Mouse (Mus musculus) heart, embryonic 14.5 days (tissue): Measurements from ENCODE around the gene Ets1. TPM values are rescaled to one million over a fixed set of nuclear protein-coding genes. Genes with fewer than 3 reads are reported as not detected.

Experiments
- ATAC-seq: fragments of 200-750 bp; cut with Nextera tagmentation; 2 replicates; pipeline ENCODE4 v1.8.0; 2017; ENCODE audit warnings: low read depth, moderate TSS enrichment; ENCODE audit not compliant: insufficient number of reproducible peaks, insufficient read depth, low FRiP score
- H3K27ac ChIP-seq, 2 experiments: fragments of 200-500 bp in 1 of 2; fragments of 300-500 bp in 1 of 2; sonication (generic) in 1 of 2; replicated peaks in 1 of 2; 2 replicates each; pipeline ENCODE4 v1.5.1; 2012 to 2014; ENCODE audit warnings: low read depth in 2 of 2, low read length in 2 of 2, control low read depth in 1 of 2, mild to moderate bottlenecking in 1 of 2, mixed read lengths in 1 of 2; ENCODE audit not compliant: control insufficient read depth in 1 of 2, insufficient read depth in 1 of 2
- H3K27me3 ChIP-seq: fragments of 300-500 bp; sonication (generic); 2 replicates; pipeline ENCODE4 v1.6.1; 2014; ENCODE audit warnings: mild to moderate bottlenecking, low read length, control low read depth; ENCODE audit not compliant: control insufficient read depth, insufficient read depth
- H3K36me3 ChIP-seq: fragments of 300-500 bp; sonication (generic); 2 replicates; pipeline ENCODE4 v1.6.1; 2014; ENCODE audit warnings: mild to moderate bottlenecking, control low read depth, low read length, mixed read lengths; ENCODE audit not compliant: control insufficient read depth, insufficient read depth
- H3K4me1 ChIP-seq, 2 experiments: fragments of 200-500 bp in 1 of 2; fragments of 300-500 bp in 1 of 2; sonication (generic) in 1 of 2; 2 replicates each; pipeline ENCODE4 v1.6.1; 2012 to 2014; ENCODE audit warnings: low read length in 2 of 2, control low read depth in 1 of 2, mixed read lengths in 1 of 2; ENCODE audit not compliant: control insufficient read depth in 2 of 2, insufficient read depth in 2 of 2
- H3K4me2 ChIP-seq: fragments of 300-500 bp; sonication (generic); 2 replicates; pipeline ENCODE4 v1.6.1; 2014; ENCODE audit warnings: mild to moderate bottlenecking, low read length
- H3K4me3 ChIP-seq, 2 experiments: fragments of 200-500 bp in 1 of 2; fragments of 300-500 bp in 1 of 2; sonication (generic) in 1 of 2; 2 replicates each; pipeline ENCODE4 v1.5.1; 2012 to 2014; ENCODE audit warnings: low read length in 2 of 2, mild to moderate bottlenecking in 2 of 2, control low read depth in 1 of 2, low read depth in 1 of 2, moderate library complexity in 1 of 2; ENCODE audit not compliant: control insufficient read depth in 1 of 2, insufficient read depth in 1 of 2
- H3K9ac ChIP-seq: fragments of 300-500 bp; sonication (generic); 2 replicates; pipeline ENCODE4 v1.6.1; 2014; ENCODE audit warnings: mild to moderate bottlenecking, low read length
- H3K9me3 ChIP-seq: fragments of 300-500 bp; sonication (generic); 2 replicates; pipeline ENCODE4 v1.6.1; 2016; ENCODE audit warnings: low read length, control low read depth; ENCODE audit not compliant: control insufficient read depth
- WGBS: fragments of 180-500 bp; shearing (Covaris S2); extraction: QIAGEN DNeasy Blood & Tissue Kit; methylation state at CpG from one replicate; pipeline ENCODE4 v1.1.7; 2014; 5-methylcytosine and 5-hydroxymethylcytosine counted together
- polyA plus RNA-seq: library from polyadenylated mRNA; unstranded; fragments of >200 nt; fragmentation: Nextera tagmentation; extraction: Ambion mirVana; gene quantifications from 2 replicates; pipeline ENCODE4 v1.2.1, GENCODE M21; 2014

The Ets1 gene
- polyA plus RNA-seq, 1 experiment from 2014 or later: 44.1 TPM

GRCm38 (mm10) chr9:32616516-32617429, 19.2 kb upstream of the Ets1 start:
- Histone ChIP-seq H3K36me3 (no peaks in the 10 kb centered on the region), H3K4me3 (no peak overlapping the region), H3K27me3 (no peaks in the 10 kb centered on the region), H3K4me2 (no peak overlapping the region), H3K27ac (no peak overlapping the region), H3K9ac (no peak overlapping the region), H3K9me3 (no peaks in the 10 kb centered on the region), H3K4me1 (no peaks in the 10 kb centered on the region; a peak in 1 of 4 replicates)
- ATAC-seq: no peak
- 71% methylated on average over 5 of the region's 5 CpGs for WGBS

GRCm38 (mm10) chr9:32617430-32617768, 18.6 kb upstream of the Ets1 start:
- Histone ChIP-seq H3K9ac (no peak overlapping the region), H3K9me3 (no peaks in the 10 kb centered on the region), H3K27me3 (no peaks in the 10 kb centered on the region), H3K4me2 (no peak overlapping the region), H3K4me1 (no peaks in the 10 kb centered on the region; a peak in 1 of 4 replicates), H3K4me3 (no peak overlapping the region), H3K27ac (no peak overlapping the region), H3K36me3 (no peaks in the 10 kb centered on the region)
- WGBS: 71% methylated on average over 5 of the region's 5 CpGs
- no peak for ATAC-seq

GRCm38 (mm10) chr9:32618544-32619120, 17.4 kb upstream of the Ets1 start:
- Histone ChIP-seq H3K4me3 (no peak overlapping the region), H3K4me1 (no peaks in the 10 kb centered on the region; a peak in 1 of 4 replicates), H3K27me3 (no peaks in the 10 kb centered on the region), H3K27ac (no peak overlapping the region), H3K9ac (no peak overlapping the region), H3K9me3 (no peaks in the 10 kb centered on the region), H3K36me3 (no peaks in the 10 kb centered on the region), H3K4me2 (no peak overlapping the region)
- no peak for ATAC-seq
- WGBS: 71% methylated on average over 9 of the region's 9 CpGs

GRCm38 (mm10) chr9:32619661-32620060, 16.4 kb upstream of the Ets1 start:
- Histone ChIP-seq H3K4me2 (no peak overlapping the region), H3K4me1 (no peaks in the 10 kb centered on the region; a peak in 1 of 4 replicates), H3K9ac (no peak overlapping the region), H3K36me3 (no peaks in the 10 kb centered on the region), H3K27me3 (no peaks in the 10 kb centered on the region), H3K27ac (no peak overlapping the region), H3K4me3 (no peak overlapping the region), H3K9me3 (no peaks in the 10 kb centered on the region)
- 83% methylated on average over 6 of the region's 6 CpGs for WGBS
- ATAC-seq: no peak

GRCm38 (mm10) chr9:32620446-32620845, 15.6 kb upstream of the Ets1 start:
- Histone ChIP-seq H3K4me1 (no peaks in the 10 kb centered on the region; a peak in 1 of 4 replicates), H3K27me3 (no peaks in the 10 kb centered on the region), H3K27ac (no peak overlapping the region), H3K4me3 (no peak overlapping the region), H3K9ac (no peak overlapping the region), H3K9me3 (no peaks in the 10 kb centered on the region), H3K4me2 (no peak overlapping the region), H3K36me3 (no peaks in the 10 kb centered on the region)
- no peak for ATAC-seq
- 90% methylated on average over 3 of the region's 3 CpGs for WGBS

GRCm38 (mm10) chr9:32629385-32629981, 6.5 kb upstream of the Ets1 start:
- no peak overlapping the region for H3K27ac ChIP-seq
- 61% methylated on average over 1 of the region's 1 CpGs for WGBS
- H3K27me3 ChIP-seq: no peaks in the 10 kb centered on the region
- peaks cover 0 to 4% of the 10 kb centered on the region in 2 experiments; a peak in 1 of 4 replicates for H3K4me1 ChIP-seq
- no peaks in the 10 kb centered on the region for H3K9me3 ChIP-seq
- H3K4me2 ChIP-seq: no peak overlapping the region
- H3K9ac ChIP-seq: no peak overlapping the region
- H3K4me3 ChIP-seq: no peak overlapping the region
- no peaks in the 10 kb centered on the region for H3K36me3 ChIP-seq
- ATAC-seq: no peak

- Histone ChIP-seq H3K4me3 (no peak overlapping the region), H3K36me3 (no peaks in the 10 kb centered on the region), H3K9ac (no peak overlapping the region), H3K27me3 (no peaks in the 10 kb centered on the region), H3K4me2 (no peak overlapping the region), H3K27ac (no peak overlapping the region), H3K4me1 (peaks cover 3 to 4% of the 10 kb centered on the region in 2 experiments; a peak in 2 of 4 replicates), H3K9me3 (no peaks in the 10 kb centered on the region)
- ATAC-seq: no peak
These were observed 4.7 kb upstream of the Ets1 start for GRCm38 (mm10) chr9:32631341-32631740.
